Mouse (Mus musculus): ENCODE measurements at regions not wholly inside any gene's neighbourhood (a gene's known extent, or its start where the extent isn't known, plus 50 kb on each side); places are given as distances from the start of the nearest gene placed in this dataset.

DNA sequence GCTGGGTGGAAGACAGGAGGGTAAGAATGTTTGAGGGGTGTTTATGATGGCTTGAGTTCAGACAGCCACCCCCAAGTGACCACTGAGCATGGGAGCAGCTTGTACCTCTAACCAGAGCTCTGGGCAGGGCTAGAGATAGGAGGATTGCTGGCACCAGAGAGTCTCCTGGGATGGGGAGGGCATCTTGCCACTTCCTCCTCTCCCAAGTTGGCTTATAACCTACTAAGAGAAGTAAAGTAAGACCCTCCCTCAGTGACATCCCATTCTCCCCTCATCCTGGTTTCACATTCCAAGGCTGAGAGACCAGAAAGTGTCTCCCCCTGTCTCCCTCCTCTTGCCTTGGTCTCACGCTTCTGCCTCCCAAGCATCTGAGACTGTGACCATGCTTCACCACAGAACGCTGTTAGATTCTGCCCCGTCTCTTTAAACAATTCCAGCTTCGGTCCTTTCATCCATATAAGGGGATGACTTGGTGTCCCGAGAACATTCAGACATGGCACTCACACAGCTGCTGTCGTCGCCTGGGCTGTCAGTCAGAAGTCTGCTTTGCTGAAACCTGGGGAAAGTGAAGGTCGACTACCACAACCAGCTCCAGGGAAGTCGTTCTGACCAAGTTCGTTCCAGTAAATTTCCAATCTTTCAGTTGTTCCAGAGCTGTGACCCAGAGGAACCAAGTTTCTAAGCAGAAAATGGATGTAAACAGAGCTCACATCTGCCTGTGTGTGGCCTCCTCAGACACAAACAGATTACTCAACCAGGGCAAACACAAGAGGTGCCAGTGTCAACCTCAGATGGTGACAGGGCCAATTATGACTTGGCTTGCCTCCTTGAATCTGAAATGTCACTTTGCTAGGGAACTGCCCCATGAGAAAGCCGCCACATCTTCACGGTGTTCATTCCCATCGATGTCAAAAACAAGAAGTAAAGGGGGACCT, 85.3 kb upstream of the Rbms3 start:
- no peak for TF ChIP-seq CTCF (IDR thresholded peaks at IDR 0.05; ENCODE audit: low read depth)
- no peak for TF ChIP-seq EP300 (optimal IDR thresholded peaks at IDR 0.05)

All from stomach, postnatal 0 days (tissue).